Mouse (Mus musculus): ENCODE measurements around the gene Wscd2.

The Wscd2 gene

GRCm38 (mm10) chr5:113611131-113611530 lies 121.0 kb downstream of the Wscd2 start:
- no peak for DNase-seq (ENCODE audit: low read depth, low spot score)

- DNase-seq (ENCODE audit: low read depth, low spot score) = no peak
These were observed 121.7 kb downstream of the Wscd2 start for GRCm38 (mm10) chr5:113611771-113612233.

GRCm38 (mm10) chr5:113618716-113619115 lies 128.6 kb downstream of the Wscd2 start:
- DNase-seq (ENCODE audit: low read depth, low spot score) = no peak

DNA sequence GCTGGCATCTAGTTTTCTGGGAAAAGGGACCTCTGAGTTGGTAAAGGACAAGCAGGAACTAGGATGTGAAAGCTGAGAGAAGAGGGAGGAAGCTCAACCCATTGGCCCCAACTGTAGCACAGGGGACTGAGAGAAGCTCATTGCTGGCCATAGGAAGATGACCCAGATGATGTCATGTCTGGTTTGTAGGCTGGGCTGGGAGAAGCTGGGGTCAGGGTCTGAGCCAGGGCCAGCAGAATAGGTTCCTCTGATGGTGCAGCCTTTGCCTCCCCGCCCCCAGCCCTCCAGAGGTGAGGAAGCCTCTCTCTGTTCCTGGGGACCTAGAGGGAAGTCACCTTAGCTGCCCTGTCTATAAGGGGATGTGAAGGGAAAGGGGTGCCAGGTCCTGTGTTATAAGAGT lies 129.0 kb downstream of the Wscd2 start:
- no peak for DNase-seq (ENCODE audit: low read depth, low spot score)

- DNase-seq (ENCODE audit: low read depth, low spot score) = no peak
These were observed 130.1 kb downstream of the Wscd2 start for GRCm38 (mm10) chr5:113620130-113620716.

- DNase-seq (ENCODE audit: low read depth, low spot score) = no peak
These were observed 130.9 kb downstream of the Wscd2 start for GRCm38 (mm10) chr5:113620999-113621398.

GRCm38 (mm10) chr5:113623052-113623451 lies 132.9 kb downstream of the Wscd2 start:
- DNase-seq (ENCODE audit: low read depth, low spot score) = no peak

DNA sequence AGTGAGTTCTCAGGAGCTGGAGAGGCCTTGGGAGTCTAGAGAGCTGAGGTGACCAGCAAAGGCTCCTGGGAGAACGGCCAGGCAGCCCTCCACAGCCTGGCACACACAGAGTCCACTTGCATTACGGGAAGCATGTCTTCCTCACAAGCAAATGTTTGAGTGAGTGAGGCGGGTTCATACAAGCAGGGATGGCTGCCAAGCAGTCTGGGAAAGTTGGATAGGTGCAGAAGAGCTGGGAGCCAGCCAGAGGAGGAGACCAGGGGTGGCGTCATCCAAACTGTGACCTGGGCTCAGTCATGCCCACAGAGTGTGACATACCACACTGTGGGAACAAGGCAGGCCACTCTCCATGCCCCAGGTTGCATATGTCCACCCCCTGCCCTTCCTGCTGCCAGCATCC lies 134.9 kb downstream of the Wscd2 start:
- no peak for DNase-seq (ENCODE audit: low read depth, low spot score)

GRCm38 (mm10) chr5:113626352-113626751 lies 136.2 kb downstream of the Wscd2 start:
- no peak for DNase-seq (ENCODE audit: low read depth, low spot score)

DNA sequence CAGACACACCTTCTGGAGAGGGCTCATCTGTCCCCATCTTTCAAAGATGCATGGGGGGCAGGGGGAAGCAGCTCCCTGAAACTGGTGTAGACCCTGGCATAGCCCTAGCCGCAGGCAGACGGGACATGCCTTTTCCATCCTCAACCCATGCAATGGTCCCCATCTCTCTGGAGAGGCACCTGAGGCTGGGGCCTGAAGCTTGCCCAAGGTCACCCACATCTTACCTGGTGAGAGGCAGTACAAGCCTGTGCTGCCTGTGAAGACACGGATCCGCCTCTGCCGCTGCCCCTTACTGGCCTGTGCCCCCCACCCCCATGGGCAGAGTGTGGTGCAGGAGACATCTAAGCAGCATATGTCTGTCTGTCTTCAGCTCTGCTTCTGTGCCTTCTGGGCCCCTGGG lies 136.9 kb downstream of the Wscd2 start:
- no peak for DNase-seq (ENCODE audit: low read depth, low spot score)

GRCm38 (mm10) chr5:113627820-113628437 lies 137.8 kb downstream of the Wscd2 start:
- no peak for DNase-seq (ENCODE audit: low read depth, low spot score)

DNA sequence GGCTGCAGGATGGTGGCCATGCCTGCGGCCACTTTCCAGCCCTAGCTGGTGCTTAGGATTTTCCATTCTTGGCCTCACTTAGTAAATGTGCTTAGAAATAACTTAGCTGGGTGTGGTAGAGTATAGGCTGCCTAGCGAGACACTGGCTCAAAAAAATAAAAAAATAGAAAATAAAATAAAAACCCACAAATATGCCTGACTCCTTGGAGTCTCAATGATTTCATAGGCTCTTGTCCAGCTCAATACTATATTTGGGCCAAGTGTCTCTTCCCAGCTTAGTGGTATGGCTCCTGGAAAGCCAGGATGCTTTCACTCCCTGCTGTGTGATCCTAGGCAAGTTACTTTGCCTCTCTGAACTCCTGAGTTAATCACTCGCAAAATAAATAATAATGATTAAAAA lies 139.1 kb downstream of the Wscd2 start:
- no peak for DNase-seq (ENCODE audit: low read depth, low spot score)

DNA sequence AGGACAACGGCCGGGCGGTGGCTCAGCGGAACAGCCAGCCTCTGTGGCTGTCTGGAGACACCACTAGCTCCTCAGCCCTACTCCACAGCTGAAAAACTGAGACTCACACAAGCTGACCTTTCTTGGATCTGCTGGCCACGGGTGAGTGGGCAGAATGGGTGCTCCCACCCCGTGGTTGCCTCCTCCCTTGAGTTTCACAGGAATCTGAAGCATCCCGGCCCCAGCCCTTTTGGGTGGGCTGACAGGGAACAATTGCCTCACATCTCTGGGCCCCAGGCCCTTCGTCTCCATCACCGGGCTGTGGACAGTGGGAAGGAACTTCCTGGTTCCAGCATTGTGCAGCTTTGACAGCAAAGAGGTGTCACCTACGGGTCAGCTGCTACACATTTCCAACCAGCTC lies 140.0 kb downstream of the Wscd2 start:
- no peak for DNase-seq (ENCODE audit: low read depth, low spot score)

GRCm38 (mm10) chr5:113633037-113633714 lies 143.0 kb downstream of the Wscd2 start:
- no peak for DNase-seq (ENCODE audit: low read depth, low spot score)

GRCm38 (mm10) chr5:113634024-113634651 lies 144.0 kb downstream of the Wscd2 start:
- DNase-seq (ENCODE audit: low read depth, low spot score) = no peak

DNA sequence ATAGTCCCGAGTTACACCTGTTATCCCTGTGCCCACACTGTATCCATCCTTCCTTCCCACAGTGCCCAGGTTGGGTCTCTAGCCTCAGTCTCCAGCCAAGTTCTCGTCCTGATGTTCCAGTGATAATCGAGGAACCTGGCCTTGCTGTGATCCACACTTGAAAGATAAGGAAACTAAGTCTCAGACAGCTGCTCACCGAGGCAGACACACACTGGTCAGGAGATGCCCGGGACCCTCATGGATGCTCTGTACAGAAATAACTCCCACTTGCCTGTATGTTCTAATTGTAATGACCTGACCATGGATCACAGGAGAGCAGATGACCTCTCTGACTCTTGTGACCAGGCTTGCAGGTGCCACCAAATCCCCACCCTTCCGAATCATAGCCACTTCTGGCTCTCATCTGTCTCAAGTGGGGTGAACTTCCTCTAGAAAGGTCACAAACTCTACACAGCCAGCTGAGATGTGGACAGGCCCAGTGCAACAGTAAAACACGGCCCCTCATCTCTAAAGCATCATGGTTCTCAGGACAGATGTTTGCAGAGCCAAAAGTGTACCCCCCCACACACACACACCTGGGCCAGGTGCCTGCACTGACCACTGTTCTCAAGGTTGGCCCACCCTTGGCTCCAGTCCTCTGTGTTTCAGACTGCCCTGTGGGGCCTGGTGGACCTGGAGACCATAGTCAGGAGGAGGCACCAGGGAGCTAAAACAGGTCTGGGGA lies 144.9 kb downstream of the Wscd2 start:
- no peak for DNase-seq (ENCODE audit: low read depth, low spot score)

DNA sequence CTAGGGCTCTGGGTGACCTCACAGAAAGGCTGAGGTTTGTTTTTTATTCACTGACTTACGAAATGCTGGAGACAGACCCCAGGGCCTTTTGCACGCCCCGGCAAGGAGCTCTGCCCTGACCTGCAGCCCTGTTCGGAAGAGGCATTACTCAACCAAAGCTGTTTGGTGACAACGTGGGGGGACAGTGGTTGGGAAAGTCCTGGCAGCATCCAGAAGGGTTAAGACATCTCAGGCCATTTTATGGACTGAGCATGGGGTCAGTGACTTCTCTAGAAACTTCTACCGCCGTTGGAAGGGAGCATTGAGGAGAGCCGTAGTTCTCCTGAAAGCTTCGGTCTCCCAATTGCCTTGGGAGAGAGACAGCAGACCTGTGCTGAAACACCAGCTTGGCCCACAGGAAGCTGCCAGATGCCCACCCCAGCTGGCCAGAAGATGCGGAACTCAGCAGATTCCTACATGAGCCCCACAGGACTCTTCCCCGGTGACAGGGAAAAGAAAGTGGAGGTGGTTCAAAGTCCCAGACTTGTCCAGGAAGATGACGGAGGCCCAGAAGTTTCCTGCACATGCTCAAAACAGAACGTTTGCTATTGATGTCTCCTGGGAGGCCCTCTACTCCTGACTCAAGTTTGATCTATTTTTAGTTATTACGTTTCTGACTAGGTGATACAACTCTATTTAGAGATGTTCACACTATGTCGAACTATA lies 145.9 kb downstream of the Wscd2 start:
- DNase-seq (ENCODE audit: low read depth, low spot score) = no peak

DNA sequence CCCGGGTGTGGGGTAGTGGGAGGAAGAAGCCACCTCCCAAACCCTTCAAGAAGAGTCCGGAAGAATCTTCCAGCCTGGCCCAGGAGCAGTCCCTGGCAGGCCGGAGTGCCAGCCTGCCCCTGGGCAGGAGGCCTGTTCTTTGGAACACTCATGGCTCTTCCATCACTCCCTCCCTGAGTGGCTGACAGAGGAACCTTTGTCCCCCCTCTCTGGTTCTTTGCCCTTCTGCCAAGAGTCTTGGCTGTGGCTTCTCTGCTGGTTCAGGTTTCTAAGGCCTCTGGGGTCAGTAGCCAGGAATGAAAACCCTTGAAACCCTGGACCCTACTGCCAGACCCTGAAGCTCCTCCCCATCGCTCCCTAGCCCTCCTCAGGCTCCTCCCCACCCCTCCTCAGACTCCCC lies 147.5 kb downstream of the Wscd2 start:
- DNase-seq (ENCODE audit: low read depth, low spot score) = no peak

- no peak for DNase-seq (ENCODE audit: low read depth, low spot score)
These were observed 147.9 kb downstream of the Wscd2 start for GRCm38 (mm10) chr5:113638055-113638454.

GRCm38 (mm10) chr5:113639126-113639525 lies 149.0 kb downstream of the Wscd2 start:
- no peak for DNase-seq (ENCODE audit: low read depth, low spot score)
